In the genomic region with DNA sequence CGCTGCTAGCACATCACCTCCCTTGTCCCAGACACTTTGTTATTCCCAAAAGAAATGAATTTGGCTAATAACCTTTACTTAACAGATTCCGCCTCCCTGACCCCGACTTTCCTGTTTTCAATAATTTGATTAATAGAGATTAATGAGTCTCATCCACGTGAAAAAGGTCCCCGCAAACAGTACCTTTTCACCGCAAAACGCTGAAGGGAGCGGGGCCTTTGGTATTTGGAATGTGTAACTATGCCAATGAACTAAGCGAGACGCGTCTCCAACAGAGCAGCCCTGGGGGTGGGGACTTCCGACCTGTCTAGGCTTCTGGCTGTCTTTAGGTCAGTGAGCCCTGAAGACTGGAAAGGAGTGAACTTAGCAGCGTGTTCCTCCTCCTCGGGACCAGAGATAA, we compare ENCODE assay signal across 32 mouse cellular contexts. TPM values are rescaled to one million over a fixed set of nuclear protein-coding genes. Genes with fewer than 3 reads are reported as not detected.
A peak's percentile ranks its signal among the peaks of the same experiment; 100 is the strongest.
DNase-seq lines count a peak whose midpoint lies in the region; ATAC-seq and TF ChIP-seq lines count a peak whose summit lies in the region.
"Had no signal": no experiment of that assay in that cellular context is flagged by ENCODE, and none has a peak within 500 bp of the region (broad histone marks: within the 10 kb centered on the region; RNA-seq: fewer than 3 reads in every experiment).

No protein-coding gene starts in this region.

- 0 out of 2 replicates have a peak, but pooled peaks cover 3% of the 10 kb centered on the region for H3K4me1 ChIP-seq in hindbrain, embryonic 11.5 days (replicated peaks; ENCODE audit: control insufficient read depth, insufficient read depth, low read length)
- H3K4me1 ChIP-seq in hindbrain, embryonic 13.5 days (replicated peaks) = peaks cover 11% of the 10 kb centered on the region
- H3K4me1 ChIP-seq in midbrain, embryonic 14.5 days (ENCODE audit: control insufficient read depth, insufficient read depth, low read length) = 0 out of 2 replicates have a peak, but pooled peaks cover 4% of the 10 kb centered on the region
- no peaks in the 10 kb centered on the region; the same call in 1 of the 2 replicates for H3K4me1 ChIP-seq in midbrain, embryonic 16.5 days (ENCODE audit: control insufficient read depth, insufficient read depth, low read length)
- peaks cover 17% of the 10 kb centered on the region for H3K4me1 ChIP-seq in kidney, embryonic 15.5 days

- no peak for TF ChIP-seq POLR2A in brain, embryonic 14.5 days (IDR thresholded peaks at IDR 0.05; ENCODE audit: borderline replicate concordance, extremely low read depth, insufficient read depth, insufficient read length, poor library complexity, severe bottlenecking)

- WGBS in hindbrain, embryonic 11.5 days = 2% methylated on average over 14 of the region's 14 CpGs
- 2% methylated on average over 14 of the region's 14 CpGs for WGBS in hindbrain, embryonic 13.5 days
- 1% methylated on average over 14 of the region's 14 CpGs for WGBS in midbrain, embryonic 14.5 days
- WGBS in midbrain, embryonic 16.5 days = 1% methylated on average over 14 of the region's 14 CpGs
- under 1% methylated on average over 14 of the region's 14 CpGs for WGBS in kidney, embryonic 15.5 days

- no peaks in the 10 kb centered on the region for H3K9me3 ChIP-seq in hindbrain, embryonic 11.5 days (ENCODE audit: control insufficient read depth, low read length)
- no peaks in the 10 kb centered on the region for H3K9me3 ChIP-seq in hindbrain, embryonic 13.5 days
- no peaks in the 10 kb centered on the region for H3K9me3 ChIP-seq in midbrain, embryonic 14.5 days (ENCODE audit: control insufficient read depth, low read length)
- H3K9me3 ChIP-seq in midbrain, embryonic 16.5 days (replicated peaks; ENCODE audit: control insufficient read depth, low read length, poor library complexity, severe bottlenecking) = no peaks in the 10 kb centered on the region
- H3K9me3 ChIP-seq in kidney, embryonic 15.5 days (replicated peaks) = no peaks in the 10 kb centered on the region
- H3K9me3 ChIP-seq: embryonic facial prominence, embryonic 13.5 days; forebrain, embryonic 10.5 days; limb, embryonic 13.5 days; lung, embryonic 15.5 days; midbrain, embryonic 12.5 days; neural tube, embryonic 12.5 days had no signal

- H3K4me2 ChIP-seq in hindbrain, embryonic 11.5 days (replicated peaks; ENCODE audit: low read depth, low read length) = no peak overlapping the region
- H3K4me2 ChIP-seq in hindbrain, embryonic 13.5 days = no peak overlapping the region
- no peak overlapping the region for H3K4me2 ChIP-seq in midbrain, embryonic 14.5 days (ENCODE audit: low read length)
- no peak overlapping the region for H3K4me2 ChIP-seq in midbrain, embryonic 16.5 days (ENCODE audit: low read length)
- no peak overlapping the region for H3K4me2 ChIP-seq in kidney, embryonic 15.5 days
- H3K4me2 ChIP-seq: embryonic facial prominence, embryonic 13.5 days; limb, embryonic 13.5 days; liver, embryonic 11.5 days; lung, embryonic 15.5 days; midbrain, embryonic 12.5 days; neural tube, embryonic 12.5 days had no signal

- no peak for TF ChIP-seq CTCF in brain, embryonic 14.5 days (IDR thresholded peaks at IDR 0.05; ENCODE audit: borderline replicate concordance, extremely low read depth, insufficient read depth, insufficient read length)

- peak; percentile 56 for DNase-seq in embryo, embryonic 10.5 days (ENCODE audit: low spot score)
- no peak for DNase-seq in embryo, embryonic 10 days (ENCODE audit: low spot score)
- DNase-seq in hindbrain, embryonic 11.5 days (ENCODE audit: low spot score) = peak; percentile 56
- DNase-seq in midbrain, embryonic 14.5 days = peak; percentile 49
- peak; percentile 9 for DNase-seq in brain, embryonic 14.5 days (ENCODE audit: low read depth)
- DNase-seq: adrenal gland, postnatal 10 days; cerebellum, adult 11 months; cerebellum, adult 9-11 months; gastrocnemius, postnatal 36 days; heart, adult 18-20 months; heart, postnatal 36 days; kidney, adult 8-10 months; kidney, postnatal 10 days; layer of hippocampus, postnatal 36 days; thymus, adult 2 months; thymus, postnatal 36 days had no signal

- no peaks in the 10 kb centered on the region for H3K36me3 ChIP-seq in hindbrain, embryonic 11.5 days (ENCODE audit: control insufficient read depth, insufficient read depth, low read length)
- no peaks in the 10 kb centered on the region for H3K36me3 ChIP-seq in hindbrain, embryonic 13.5 days
- H3K36me3 ChIP-seq in midbrain, embryonic 14.5 days (ENCODE audit: control insufficient read depth, insufficient read depth, low read length) = no peaks in the 10 kb centered on the region
- no peaks in the 10 kb centered on the region for H3K36me3 ChIP-seq in midbrain, embryonic 16.5 days (ENCODE audit: control insufficient read depth, insufficient read depth, low read length)
- H3K36me3 ChIP-seq in kidney, embryonic 15.5 days = no peaks in the 10 kb centered on the region
- H3K36me3 ChIP-seq: embryonic facial prominence, embryonic 13.5 days; forebrain, embryonic 10.5 days; limb, embryonic 13.5 days; lung, embryonic 15.5 days; midbrain, embryonic 12.5 days; neural tube, embryonic 12.5 days had no signal

- H3K4me3 ChIP-seq in hindbrain, embryonic 11.5 days (ENCODE audit: low read depth, low read length) = no peak overlapping the region
- H3K4me3 ChIP-seq in hindbrain, embryonic 13.5 days = no peak overlapping the region
- H3K4me3 ChIP-seq in midbrain, embryonic 14.5 days (replicated peaks; ENCODE audit: low read depth, low read length) = no peak overlapping the region
- no peak overlapping the region for H3K4me3 ChIP-seq in midbrain, embryonic 16.5 days (ENCODE audit: low read depth, low read length)
- H3K4me3 ChIP-seq in kidney, embryonic 15.5 days (replicated peaks) = no peak overlapping the region
- H3K4me3 ChIP-seq: forebrain, embryonic 10.5 days; limb, embryonic 13.5 days; lung, embryonic 15.5 days; midbrain, embryonic 12.5 days; neural tube, embryonic 12.5 days had no signal

- no peak for ATAC-seq in hindbrain, embryonic 11.5 days (ENCODE audit: low FRiP score)
- no peak for ATAC-seq in hindbrain, embryonic 13.5 days (ENCODE audit: low FRiP score)
- ATAC-seq in midbrain, embryonic 14.5 days (ENCODE audit: low FRiP score, low TSS enrichment) = no peak
- ATAC-seq in midbrain, embryonic 16.5 days = no peak
- no peak for ATAC-seq in kidney, embryonic 15.5 days (replicated peaks; ENCODE audit: low FRiP score)
- ATAC-seq: hindbrain, embryonic 16.5 days had no signal

- no peak overlapping the region for H3K9ac ChIP-seq in hindbrain, embryonic 11.5 days (ENCODE audit: low read depth, low read length)
- no peak overlapping the region for H3K9ac ChIP-seq in hindbrain, embryonic 13.5 days
- no peak overlapping the region for H3K9ac ChIP-seq in midbrain, embryonic 14.5 days (replicated peaks; ENCODE audit: low read length)
- no peak overlapping the region for H3K9ac ChIP-seq in midbrain, embryonic 16.5 days (ENCODE audit: low read depth, low read length)
- no peak overlapping the region for H3K9ac ChIP-seq in kidney, embryonic 15.5 days
- H3K9ac ChIP-seq: embryonic facial prominence, embryonic 13.5 days; limb, embryonic 13.5 days; lung, embryonic 15.5 days; midbrain, embryonic 12.5 days; neural tube, embryonic 12.5 days had no signal

- H3K27me3 ChIP-seq in hindbrain, embryonic 11.5 days (ENCODE audit: control insufficient read depth, insufficient read depth, low read length) = peaks cover 75% of the 10 kb centered on the region
- H3K27me3 ChIP-seq in hindbrain, embryonic 13.5 days = peaks cover 93% of the 10 kb centered on the region
- H3K27me3 ChIP-seq in midbrain, embryonic 14.5 days (ENCODE audit: control insufficient read depth, insufficient read depth, low read length) = peaks cover 89% of the 10 kb centered on the region
- peaks cover 51% of the 10 kb centered on the region for H3K27me3 ChIP-seq in midbrain, embryonic 16.5 days (ENCODE audit: control insufficient read depth, insufficient read depth, low read depth, low read length)
- H3K27me3 ChIP-seq in kidney, embryonic 15.5 days = peaks cover 98% of the 10 kb centered on the region

- H3K27ac ChIP-seq in hindbrain, embryonic 11.5 days (ENCODE audit: low read depth, low read length) = no peak overlapping the region
- no peak overlapping the region for H3K27ac ChIP-seq in hindbrain, embryonic 13.5 days
- no peak overlapping the region for H3K27ac ChIP-seq in midbrain, embryonic 14.5 days (replicated peaks; ENCODE audit: low read depth, low read length)
- H3K27ac ChIP-seq in midbrain, embryonic 16.5 days (ENCODE audit: low read length) = no peak overlapping the region
- H3K27ac ChIP-seq in kidney, embryonic 15.5 days = no peak overlapping the region
- H3K27ac ChIP-seq: embryonic facial prominence, embryonic 13.5 days; forebrain, embryonic 10.5 days; limb, embryonic 13.5 days; lung, embryonic 15.5 days; midbrain, embryonic 12.5 days; neural tube, embryonic 12.5 days had no signal

RNA-seq across cellular contexts. Expression of a gene that starts 5.1 kb away (rescaled TPM):
- polyA plus RNA-seq in hindbrain, embryonic 11.5 days (2014; fragmentation: Nextera tagmentation; extraction: Ambion mirVana) = not detected in 2 replicates
- not detected in 2 replicates for polyA plus RNA-seq in hindbrain, embryonic 13.5 days (2015; fragmentation: Nextera tagmentation; extraction: Ambion mirVana)
- polyA plus RNA-seq in midbrain, embryonic 14.5 days (2014; fragmentation: Nextera tagmentation; extraction: Ambion mirVana) = 0.09 TPM in 1 of 2 replicates, not detected in the other
- polyA plus RNA-seq in midbrain, embryonic 16.5 days (2015; fragmentation: Nextera tagmentation; extraction: Ambion mirVana) = 1.8 and 2.5 TPM in 2 replicates
- polyA plus RNA-seq in brain, embryonic 14.5 days (2012; rRNA removed) = 1.5 and 2.5 TPM in 2 replicates
- polyA plus RNA-seq in kidney, embryonic 15.5 days (2015; fragmentation: Nextera tagmentation; extraction: Ambion mirVana) = not detected in 2 replicates
- polyA plus RNA-seq: embryonic facial prominence, embryonic 13.5 days; heart, embryonic 11.5 days; heart, embryonic 16.5 days; hindbrain, embryonic 16.5 days; intestine, embryonic 14.5 days; large intestine, adult 2 months; limb, embryonic 13.5 days; liver, embryonic 11.5 days; liver, embryonic 16.5 days; lung, embryonic 15.5 days; neural tube, embryonic 12.5 days had no signal
